Mouse (Mus musculus): ENCODE measurements around the gene Hoxd3. TPM values are rescaled to one million over a fixed set of nuclear protein-coding genes. Genes with fewer than 3 reads are reported as not detected.

The Hoxd3 gene
- total and polyA plus RNA-seq, 3 experiments, result not detected

DNA sequence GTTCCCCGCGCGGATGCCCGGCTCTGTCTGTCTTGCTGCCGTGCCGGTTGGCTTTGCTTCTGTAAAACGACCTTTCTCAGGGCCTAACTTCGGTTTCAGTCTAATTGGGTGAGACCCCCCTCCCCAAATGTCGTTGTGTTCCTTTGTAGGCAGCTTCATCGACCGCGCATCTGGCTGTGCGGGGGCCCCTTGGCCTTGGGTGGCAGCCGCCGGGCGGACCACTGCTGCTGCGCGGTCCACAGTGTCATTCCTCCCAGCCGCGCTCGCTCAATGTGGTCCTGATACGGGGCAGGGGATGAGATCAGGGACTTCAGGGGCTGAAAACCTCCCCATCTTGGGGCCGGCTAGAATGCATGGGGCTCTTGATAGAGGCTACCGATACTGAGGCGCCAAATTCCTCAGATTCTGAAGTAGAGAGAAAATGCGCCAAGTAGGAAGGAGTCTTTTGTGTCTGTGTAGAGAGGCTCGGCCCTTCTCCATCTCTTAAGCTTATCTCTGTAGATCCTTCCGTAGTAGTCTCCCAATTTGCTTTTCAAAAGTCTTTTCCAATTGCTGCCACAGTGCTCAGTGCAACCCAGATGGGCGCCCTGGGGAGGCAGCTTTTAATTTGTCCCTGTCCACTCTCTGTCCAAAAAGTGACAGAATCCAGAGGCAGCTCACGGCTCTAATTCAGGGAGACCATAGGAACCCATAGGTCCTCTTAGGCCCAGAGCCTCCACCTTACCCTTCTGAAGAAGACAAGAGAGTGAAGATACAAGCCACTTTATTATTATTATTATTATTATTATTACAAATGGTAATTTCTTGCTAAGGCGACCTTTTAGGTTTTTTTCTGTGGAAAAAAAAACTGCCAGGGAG lies 23.8 kb upstream of the Hoxd3 start (continued):
- no peak for TF ChIP-seq POLR2AphosphoS5 (IDR thresholded peaks at IDR 0.05; ENCODE audit: borderline replicate concordance, low read depth, low read length)

DNA sequence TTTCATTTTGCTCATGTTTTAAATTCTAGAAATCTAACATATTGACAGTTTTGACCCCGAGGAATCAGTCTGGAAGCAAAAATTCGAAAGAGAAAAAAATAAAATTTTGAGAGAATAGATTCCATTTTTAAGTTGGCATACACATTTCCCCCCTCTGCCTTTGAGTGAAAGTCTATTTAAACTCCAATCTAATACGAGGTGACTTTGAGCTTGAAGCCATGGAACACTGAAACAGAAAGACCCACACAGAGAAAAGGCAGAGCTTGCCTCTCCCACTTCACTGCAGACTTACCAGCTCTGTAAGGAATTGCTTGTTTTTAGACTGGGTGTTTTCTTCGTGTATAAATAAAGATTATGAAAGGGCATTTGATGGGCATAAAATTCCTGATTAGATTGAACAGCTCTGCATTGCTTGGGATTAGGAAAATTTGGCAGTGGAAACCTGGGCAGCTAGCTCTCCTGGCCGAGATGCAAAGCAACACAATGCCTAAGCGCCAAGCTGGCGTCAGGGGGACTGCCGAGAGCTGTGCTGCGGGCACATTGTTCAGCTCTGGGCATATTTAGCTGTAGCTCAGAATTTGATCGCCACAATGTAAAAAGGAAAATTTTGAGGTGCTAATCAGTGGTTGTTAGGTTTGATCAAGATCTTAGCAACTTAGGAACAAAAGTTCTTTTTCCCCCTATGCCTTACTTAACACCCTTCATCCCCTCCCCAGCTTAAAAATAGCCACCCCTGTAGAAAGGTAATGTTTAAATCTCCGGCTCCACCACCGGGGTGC lies 22.7 kb upstream of the Hoxd3 start:
- no peaks in the 10 kb centered on the region for H3K79me2 ChIP-seq (ENCODE audit: control insufficient read depth, insufficient read depth, low read length, poor library complexity)
- peaks cover 0 to 2% of the 10 kb centered on the region in 2 experiments; a peak in 3 of 4 replicates for H3K27me3 ChIP-seq (ENCODE audit: control insufficient read depth in 1 of 2, insufficient read depth in 2 of 2, low read length in 2 of 2)
- H3K4me1 ChIP-seq (ENCODE audit: control insufficient read depth in 1 of 2, insufficient read depth in 2 of 2, low read length in 2 of 2), result no peaks in the 10 kb centered on the region
- H3K4me3 ChIP-seq (ENCODE audit: control insufficient read depth in 1 of 2, insufficient read depth in 1 of 2, low read depth in 2 of 2, low read length in 2 of 2), result no peak overlapping the region
- TF ChIP-seq MAX (IDR thresholded peaks at IDR 0.05; ENCODE audit: low read length), result no peak
- TF ChIP-seq GATA1 (IDR thresholded peaks at IDR 0.05; ENCODE audit: low read depth, low read length), result no peak
- TF ChIP-seq RAD21 (IDR thresholded peaks at IDR 0.05; ENCODE audit: low read depth, low read length), result no peak
- TF ChIP-seq E2F4 (IDR thresholded peaks at IDR 0.05; ENCODE audit: borderline replicate concordance, low read depth, low read length), result no peak
- no peak for TF ChIP-seq SMC3 (IDR thresholded peaks at IDR 0.05; ENCODE audit: low read depth, low read length)
- TF ChIP-seq TAL1 (IDR thresholded peaks at IDR 0.05; ENCODE audit: low read length), result no peak
- TF ChIP-seq MAZ (IDR thresholded peaks at IDR 0.05; ENCODE audit: low read depth, low read length), result no peak
- no peak for TF ChIP-seq ELF1 (IDR thresholded peaks at IDR 0.05; ENCODE audit: low read depth, low read length)
- no peak for TF ChIP-seq TCF12 (IDR thresholded peaks at IDR 0.05; ENCODE audit: low read depth, low read length)
- TF ChIP-seq POLR2AphosphoS2 (IDR thresholded peaks at IDR 0.05; ENCODE audit: low read length), result no peak
- no peak for TF ChIP-seq USF2 (IDR thresholded peaks at IDR 0.05; ENCODE audit: borderline replicate concordance in 1 of 2, insufficient read depth in 1 of 2, low read depth in 1 of 2, low read length in 2 of 2)
- no peak for TF ChIP-seq RCOR1 (IDR thresholded peaks at IDR 0.05; ENCODE audit: low read depth, low read length)
- no peak for TF ChIP-seq USF1 (IDR thresholded peaks at IDR 0.05; ENCODE audit: low read depth, low read length)
- no peak for TF ChIP-seq CTCF (IDR thresholded peaks at IDR 0.05 in 2 of 3, conservative IDR thresholded peaks at IDR 0.05 in 1 of 3; ENCODE audit: control insufficient read depth in 1 of 3, insufficient read depth in 1 of 3, low read depth in 2 of 3, low read length in 3 of 3, poor library complexity in 1 of 3, severe bottlenecking in 1 of 3)
- no peak for TF ChIP-seq ZNF384 (IDR thresholded peaks at IDR 0.05; ENCODE audit: low read depth, low read length)
- no peak for TF ChIP-seq MYB (IDR thresholded peaks at IDR 0.05; ENCODE audit: low read depth, low read length)
- H3K27ac ChIP-seq (ENCODE audit: control insufficient read depth, low read depth, low read length), result no peak overlapping the region
- no peak overlapping the region for H3K9ac ChIP-seq (ENCODE audit: control insufficient read depth, low read depth, low read length, poor library complexity, severe bottlenecking)
- no peaks in the 10 kb centered on the region for H3K9me3 ChIP-seq (replicated peaks; ENCODE audit: insufficient read depth, low read length)
- no peak for DNase-seq (ENCODE audit: low read depth, low spot score)
- H3K36me3 ChIP-seq (ENCODE audit: control insufficient read depth in 1 of 2, insufficient read depth in 2 of 2, low read length in 2 of 2), result no peaks in the 10 kb centered on the region
